Mouse (Mus musculus): ENCODE data around the gene Esrrg.

- no peak for TF ChIP-seq CTCF (IDR thresholded peaks at IDR 0.05; ENCODE audit: borderline replicate concordance, insufficient read depth, low read depth, low read length)
- no peak for TF ChIP-seq POLR2A (IDR thresholded peaks at IDR 0.05; ENCODE audit: borderline replicate concordance, insufficient read depth, low read length)
Observed at GRCm38 (mm10) chr1:187630361-187630760, 21.8 kb downstream of the Esrrg start.

Data from cerebellum, adult 2 months (tissue).